Mouse (Mus musculus) retina, postnatal 7 days (tissue): ENCODE measurements at regions not wholly inside any gene's neighbourhood (a gene's known extent, or its start where the extent isn't known, plus 50 kb on each side); places are given as distances from the start of the nearest gene placed in this dataset.

ENCODE experiments used
- DNase-seq: peaks from one replicate; pipeline ENCODE4 v3.0.0-alpha.2; 2012; ENCODE audit warnings: low read depth, low spot score

DNA sequence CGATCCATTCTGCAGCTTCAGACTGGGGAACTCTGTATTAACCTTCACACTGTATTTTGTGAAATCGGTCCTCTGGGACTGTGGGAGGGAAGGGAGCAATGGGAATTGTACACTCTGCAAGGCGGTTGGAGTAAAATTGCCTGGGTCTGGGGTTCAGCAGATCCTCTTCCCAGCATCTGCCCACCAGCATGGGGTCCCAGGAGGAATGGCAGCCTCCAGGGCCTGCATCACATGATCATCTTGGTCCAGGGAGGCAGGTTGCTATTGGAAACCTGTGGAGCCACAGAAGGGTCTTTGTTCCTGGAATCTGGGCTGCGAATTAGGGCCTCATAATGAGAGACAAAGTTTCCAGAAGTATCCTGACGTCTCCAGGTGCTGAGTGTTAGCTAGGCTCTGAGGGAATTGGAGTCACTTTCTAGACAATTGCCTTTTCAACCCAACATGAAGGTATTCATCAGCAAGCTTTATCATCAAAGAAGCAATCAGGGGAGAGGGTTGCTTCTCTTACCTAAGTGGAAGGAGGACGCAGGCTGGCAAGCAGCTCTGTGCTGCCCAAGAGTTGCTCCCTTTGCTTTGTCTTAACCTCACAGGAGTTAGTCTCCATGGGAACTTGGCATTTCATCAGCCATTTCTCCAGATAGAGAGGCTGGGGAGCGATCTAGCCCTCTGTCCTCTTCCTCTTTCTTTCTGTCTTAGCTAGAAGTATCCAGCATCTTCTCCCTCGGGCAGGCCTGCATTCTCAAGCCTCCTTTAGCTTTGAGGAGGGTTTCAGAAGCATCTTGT lies 449.7 kb upstream of the Cdh4 start:
- DNase-seq: no peak

DNA sequence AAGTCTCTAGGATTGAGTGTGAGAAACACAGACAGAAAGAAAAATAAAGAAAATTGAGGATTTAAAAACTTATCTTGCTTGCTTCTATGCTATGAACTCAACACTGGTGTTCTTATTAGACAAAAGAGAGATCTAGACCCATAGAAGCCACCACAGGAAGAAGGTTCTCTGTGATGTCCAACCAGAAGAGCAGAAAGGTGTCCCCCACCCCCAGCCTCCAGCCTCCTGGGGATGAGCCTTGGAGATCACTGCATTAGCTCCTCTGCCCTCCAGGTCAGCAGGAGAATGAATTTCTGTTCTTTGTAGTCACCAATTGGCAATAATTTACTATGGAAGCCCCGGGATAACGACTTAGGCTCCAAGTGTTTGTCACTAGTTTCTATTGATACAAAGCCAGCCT lies 444.3 kb upstream of the Cdh4 start:
- DNase-seq: no peak

DNA sequence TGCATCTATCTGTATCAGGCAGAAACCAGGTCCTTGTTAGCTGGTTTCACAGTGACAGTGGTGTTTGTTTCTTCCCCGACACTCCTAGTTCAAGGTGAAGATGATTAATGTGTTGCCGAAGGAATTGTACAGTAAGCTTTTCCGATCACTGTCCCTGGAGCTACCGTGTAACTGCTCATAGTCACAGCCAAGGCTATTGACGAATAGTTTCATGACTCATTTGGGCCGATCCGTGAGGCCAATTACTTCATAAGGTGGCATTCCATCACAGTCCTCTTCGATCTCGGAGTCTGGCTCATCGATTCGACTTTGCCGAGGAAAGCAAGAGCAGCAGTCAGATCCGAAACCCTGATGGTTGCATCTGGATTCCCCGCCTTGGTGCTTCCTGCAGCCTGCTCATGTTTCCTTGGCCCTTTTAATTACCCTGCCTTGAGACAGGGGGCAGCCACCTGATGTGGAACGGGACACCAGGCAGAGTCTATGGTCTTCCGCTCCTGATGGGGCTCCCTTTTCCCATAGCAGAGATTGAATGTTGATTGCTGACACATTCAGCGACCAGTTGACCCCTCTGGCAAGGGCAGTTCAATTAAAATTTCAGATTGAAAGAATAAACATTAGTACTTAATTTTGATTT lies 441.7 kb upstream of the Cdh4 start:
- no peak for DNase-seq

DNA sequence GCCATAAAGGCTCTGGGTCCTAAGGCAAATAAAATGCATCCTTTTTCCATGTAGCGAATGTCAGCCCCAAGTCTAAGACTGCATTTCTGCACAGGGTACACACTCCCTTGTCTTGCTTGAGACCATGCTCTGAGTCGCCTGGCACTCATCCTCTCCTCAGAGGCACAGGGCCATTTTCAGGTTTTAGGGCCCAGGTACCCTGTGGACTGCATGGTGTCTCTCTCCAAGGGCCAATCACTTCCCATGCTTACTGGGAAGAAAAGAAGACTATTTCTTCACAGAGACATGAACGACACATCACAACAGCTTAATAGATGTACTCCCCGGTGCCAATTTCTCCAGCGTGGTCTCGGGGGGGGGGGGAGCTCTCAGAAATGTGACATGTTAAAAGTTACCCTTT lies 434.5 kb upstream of the Cdh4 start:
- no peak for DNase-seq

DNA sequence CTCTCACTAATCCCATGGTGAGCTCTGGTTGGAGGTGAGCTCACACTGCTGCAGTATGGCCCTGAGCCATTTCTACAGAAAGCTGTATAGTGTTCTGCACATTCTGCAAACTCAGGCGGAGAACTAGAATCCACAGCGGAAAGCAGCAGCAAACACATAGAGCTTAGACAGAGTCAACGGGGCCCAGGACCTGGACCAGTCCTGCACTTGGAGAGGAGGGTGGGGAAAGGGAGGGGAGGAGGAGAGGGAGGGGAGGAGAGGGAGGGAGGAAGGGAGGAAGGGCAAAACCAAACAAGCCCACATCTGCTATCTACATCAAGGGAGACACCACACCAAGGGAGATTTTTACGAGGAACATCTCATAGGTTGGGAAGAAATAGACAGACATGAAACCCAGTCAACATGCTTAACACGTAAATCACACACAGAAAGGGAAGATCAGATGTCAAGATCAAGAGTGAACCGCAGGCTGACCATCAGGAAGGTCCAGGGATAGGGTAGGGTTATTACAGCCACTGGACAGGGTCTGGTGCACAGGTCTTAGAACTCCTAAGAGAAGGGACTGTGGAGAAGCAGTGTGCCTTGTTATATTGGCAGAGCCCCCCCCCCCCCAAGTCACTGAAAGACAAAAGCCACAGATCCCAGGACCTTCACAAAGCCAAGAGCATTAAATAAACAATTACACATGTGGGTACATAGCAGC lies 428.2 kb upstream of the Cdh4 start:
- no peak for DNase-seq

DNA sequence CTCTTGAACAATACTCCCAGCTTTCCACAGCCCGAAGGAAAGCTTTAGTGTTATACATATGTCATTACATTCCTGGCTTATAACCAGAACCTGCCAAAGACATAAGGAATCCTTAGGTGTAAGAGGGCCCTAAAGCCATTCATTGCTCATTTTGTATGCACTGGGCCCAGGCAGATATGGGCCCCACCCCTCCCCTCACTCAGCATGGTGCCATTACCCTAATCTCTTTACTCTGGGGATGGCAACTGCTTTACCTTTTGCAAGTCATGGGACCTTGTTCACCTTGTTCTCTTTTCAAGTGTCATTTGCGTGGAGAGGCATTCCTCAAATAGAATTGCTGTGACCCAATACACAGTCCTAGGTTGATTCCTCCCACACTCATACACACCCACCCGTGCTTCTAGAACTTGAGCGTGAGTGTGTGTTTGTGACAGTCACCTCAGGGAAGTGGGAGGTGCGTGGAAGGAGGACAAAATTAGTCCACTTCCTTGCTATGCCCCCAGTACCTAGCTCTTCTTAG lies 419.5 kb upstream of the Cdh4 start:
- no peak for DNase-seq

DNA sequence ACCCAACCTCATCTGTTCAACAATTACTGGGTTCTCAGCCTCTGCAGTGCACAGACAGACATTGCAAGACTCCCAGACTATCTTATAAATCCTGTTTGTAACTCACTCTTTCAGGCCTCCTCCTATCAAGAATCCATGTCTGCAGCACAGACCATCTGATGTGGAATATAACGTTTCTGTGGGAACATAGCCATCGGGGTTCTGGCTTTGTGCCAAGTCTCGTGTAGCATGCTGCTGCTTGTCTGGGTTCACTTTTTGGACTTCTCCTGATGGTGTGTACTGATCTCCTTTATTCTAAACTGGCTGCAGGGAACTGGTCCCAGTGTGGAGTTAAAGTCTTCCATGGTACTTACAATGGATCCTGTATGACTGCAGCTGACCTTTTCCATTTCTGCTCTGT lies 418.0 kb upstream of the Cdh4 start:
- no peak for DNase-seq

DNA sequence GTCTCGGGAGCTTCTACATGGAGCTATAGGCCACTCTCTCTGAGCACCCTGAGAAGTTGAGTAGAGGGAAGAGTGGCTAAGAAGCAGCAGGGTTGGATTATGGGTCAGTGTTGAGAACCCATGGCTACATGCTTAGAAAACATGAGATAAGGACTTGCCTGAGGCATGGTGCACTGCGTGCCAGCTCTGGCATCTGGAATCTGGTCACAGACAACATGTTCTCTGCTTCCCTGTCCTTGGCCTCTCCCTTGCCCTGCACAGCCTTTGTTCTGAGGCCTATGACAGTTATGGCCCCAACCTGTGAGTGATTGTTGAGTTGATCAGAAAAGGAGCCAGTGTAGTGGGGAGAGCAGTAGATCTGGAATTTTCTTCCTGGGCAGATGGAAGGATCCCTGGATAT lies 409.1 kb upstream of the Cdh4 start:
- no peak for DNase-seq

DNA sequence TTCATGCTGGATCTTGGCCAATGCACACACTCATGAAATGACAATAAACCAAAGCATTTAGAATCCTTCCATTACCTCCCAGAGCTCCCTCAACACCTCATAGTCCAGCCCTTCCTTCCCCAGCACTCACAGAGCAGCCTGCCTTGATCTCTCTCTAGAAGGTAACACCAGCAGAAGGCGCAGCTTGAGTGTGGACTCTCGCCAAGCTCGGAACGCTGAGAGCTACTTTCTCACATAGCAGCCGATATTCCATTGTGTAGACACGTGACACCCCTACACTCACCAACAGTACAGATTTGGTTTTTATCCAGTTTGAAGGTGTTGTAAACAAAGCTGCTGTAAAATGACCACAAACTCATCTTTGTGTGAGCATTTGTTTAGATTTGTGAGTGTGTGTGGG lies 406.8 kb upstream of the Cdh4 start:
- DNase-seq: no peak

DNA sequence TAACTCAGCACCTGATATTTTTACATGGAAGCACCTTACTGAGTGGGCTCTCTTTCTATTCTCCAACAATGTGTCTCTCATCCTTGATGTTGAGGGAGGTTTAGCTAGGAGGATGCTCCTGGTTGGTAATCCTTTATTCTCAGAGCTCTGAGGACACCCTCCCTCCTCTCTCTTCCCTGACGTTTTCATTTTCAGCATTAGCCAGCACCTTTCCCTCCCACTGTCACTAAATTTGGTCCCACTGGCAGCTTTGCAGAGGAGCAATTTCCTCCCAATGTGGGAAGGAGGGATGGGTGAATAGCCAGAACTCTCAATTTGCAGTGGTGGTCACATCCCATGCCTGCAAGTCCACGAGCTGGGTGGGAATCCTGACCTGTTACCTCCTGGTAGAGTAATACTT lies 402.5 kb upstream of the Cdh4 start:
- no peak for DNase-seq

DNA sequence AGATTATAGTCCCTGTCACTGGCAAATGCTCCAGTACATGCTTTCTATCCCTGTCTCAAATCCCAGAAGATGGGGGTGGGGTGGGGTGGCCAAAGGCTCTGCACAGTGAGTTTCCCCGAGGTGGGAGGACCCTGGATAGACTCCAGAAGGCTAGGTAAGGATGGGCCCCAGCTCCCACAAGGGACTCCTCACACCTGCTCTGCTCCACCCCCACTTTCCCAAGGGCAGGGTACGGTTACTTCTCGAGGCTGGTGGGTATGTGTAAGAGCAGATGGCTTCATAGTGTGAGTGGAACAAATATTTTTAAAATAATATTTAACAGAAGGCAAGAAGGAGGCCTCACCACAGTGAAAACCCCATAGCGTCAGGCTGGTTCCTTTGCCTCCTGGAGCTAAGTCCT lies 398.6 kb upstream of the Cdh4 start:
- DNase-seq: no peak

DNA sequence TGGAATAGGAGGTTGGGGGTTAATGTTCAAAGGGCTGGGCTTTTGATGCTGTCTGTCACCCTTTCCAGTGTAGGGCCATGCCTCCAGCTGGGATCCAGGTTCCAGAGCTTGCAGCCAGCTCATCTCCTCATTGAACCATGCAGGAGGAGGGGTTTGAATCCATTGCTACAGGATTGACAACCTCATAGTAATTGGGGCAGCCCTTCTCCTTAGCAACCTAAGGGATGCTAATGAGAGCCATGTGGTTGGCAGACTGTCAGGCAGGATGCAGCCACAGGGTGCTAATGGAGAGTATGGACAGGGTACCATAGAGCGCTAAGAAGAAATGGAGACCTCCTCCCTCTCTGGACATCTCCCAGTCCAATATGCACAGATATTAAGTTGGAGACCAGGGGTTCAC lies 396.9 kb upstream of the Cdh4 start:
- no peak for DNase-seq

DNA sequence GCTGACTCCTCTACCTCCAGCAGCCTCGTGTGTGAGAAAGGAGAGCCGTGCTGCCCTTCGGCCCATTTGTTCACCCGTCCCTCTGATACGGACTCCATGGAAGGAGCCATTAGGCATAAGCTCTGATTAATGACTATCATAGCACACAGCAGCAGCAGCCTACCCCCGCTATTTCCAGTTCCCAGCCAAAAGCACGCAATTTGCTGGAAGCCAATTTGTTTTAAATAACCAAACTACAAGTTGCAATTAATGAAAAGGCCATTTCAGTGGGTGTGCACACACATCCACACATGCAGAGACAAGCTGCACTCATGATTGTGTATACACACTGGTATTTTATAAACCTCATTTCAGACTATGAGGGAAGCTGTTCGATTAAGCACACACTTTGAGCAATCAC lies 387.8 kb upstream of the Cdh4 start:
- DNase-seq: no peak

DNA sequence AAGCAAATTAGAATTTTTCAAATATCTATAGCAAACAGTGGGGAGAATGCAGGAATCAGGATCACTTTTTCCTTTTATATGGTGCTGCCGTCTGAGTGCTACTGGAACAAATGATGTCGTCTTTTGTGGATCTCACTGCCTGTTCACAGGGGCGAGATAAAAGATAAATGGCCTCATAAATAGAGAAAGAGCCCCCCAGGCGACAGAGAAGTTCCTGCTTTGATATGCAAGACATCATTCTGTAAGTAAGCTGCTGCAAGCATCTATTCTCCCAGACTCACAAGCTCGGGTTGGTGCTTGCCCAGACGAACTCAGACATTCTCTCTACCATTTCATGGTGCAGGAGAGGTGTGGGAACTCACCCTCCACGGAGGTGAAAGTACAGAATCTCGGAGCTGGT lies 377.6 kb upstream of the Cdh4 start:
- DNase-seq: no peak

DNA sequence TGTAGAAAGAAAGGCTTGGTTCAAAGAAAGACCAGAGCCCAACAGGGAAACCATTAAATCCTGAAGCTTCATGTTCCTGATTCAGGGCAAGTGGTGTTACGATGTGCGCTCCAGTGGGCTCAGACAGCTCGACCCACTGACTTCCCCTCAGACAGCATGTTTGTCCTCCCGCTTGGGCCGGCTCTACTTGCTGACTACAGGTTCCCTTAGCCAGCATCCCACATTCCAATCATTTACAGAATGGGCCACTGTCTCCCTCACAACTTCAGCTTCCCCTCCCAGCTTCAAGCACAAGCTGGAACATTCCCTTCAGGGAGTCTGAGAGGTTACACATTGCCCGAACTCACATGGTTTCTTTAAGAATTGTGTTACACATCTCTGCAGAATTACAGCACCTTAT lies 372.7 kb upstream of the Cdh4 start:
- DNase-seq: no peak

DNA sequence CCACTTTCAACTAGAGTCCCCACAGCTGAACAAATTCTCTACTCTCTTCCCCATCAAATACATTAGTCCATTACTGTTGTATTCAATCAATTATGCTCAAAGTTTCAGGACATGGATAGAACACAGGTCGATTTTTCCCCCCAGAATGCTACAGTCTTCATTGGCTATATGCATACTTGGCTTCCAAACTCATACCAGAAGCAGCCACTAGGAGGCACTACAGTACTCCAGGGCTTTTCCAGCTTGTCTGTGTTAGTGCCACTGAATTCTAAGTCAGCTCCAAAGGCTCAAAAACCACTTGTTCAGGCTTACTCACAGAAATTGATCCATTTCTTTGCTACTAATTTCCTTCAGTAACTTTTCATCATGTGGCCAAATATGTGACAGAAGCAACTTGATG lies 371.9 kb upstream of the Cdh4 start:
- DNase-seq: peak; percentile 42

DNA sequence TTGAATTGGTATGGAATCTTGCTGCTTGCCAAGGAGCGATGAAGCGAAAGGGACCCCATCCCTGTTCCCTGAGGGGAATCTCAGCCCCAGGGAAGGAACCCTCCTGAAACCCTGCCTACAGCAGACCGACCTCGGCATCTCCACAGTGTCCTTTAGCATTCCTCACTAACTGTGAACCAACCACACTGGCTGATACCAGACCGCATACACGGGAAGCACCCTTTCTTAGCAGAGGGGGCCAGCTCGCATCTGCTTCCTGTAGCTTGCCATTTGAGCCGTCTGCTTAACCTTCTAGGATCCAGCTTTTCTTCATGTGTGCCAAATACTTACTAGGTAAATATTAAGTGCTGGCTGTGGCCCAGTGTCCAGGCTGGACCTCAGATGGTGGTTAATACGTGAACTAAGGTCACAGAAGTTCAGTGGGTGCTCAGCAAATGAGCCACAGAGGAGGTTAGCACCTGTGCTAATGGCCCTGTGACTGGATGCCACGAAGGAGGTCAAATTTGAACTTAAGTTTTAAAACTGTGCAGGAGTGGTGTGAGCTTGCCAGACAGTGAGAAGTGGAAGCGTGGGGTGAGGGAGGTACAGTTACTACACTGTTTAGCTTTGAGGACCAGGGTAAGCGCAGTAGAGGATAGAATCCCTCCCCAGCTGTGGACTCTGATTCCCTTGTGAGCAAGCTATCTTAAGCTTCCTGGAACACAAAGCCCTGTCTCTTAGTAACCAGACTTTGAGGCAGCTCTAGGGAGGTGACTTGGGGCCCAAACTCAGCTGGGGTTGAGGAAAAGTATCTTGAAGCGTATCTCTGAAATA lies 361.6 kb upstream of the Cdh4 start:
- no peak for DNase-seq

DNA sequence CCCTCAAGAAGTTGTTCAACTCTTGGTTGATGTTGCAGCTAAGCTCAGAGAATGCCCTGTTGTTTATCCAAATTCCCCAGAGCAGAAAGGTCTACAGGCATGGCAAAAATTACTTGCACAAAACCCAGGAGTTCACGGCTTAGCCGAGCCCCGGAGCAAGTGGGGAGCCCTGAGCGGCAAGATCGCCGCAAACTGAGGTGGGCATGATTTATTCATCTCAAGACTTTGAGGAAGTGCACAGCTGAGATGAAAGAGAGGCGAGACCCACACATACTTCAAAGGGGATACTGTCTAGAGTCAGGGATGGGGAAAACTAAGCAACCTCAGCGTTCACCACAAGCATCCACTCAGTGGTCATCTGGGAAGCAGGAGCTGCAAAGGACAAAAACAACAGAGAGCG lies 355.3 kb upstream of the Cdh4 start:
- DNase-seq: no peak

DNA sequence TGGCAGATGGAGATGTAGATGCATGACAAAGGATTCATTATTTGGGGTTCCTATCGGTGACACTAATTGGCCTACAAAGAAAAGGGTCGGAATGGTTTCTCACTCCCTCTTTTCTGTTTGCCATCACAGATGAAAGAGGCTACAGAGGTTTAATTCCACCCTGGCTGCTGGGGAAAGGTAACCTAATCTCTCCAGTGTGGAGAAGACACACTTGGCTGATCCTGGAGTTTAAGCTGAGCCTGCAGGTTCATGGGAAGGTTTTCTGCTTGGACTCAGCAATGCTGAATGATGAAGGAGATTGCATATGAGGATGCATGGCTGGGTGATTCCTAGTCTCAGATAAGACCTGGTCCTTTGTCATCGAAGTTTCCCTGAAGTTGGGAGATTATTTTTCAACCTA lies 350.8 kb upstream of the Cdh4 start:
- DNase-seq: no peak

DNA sequence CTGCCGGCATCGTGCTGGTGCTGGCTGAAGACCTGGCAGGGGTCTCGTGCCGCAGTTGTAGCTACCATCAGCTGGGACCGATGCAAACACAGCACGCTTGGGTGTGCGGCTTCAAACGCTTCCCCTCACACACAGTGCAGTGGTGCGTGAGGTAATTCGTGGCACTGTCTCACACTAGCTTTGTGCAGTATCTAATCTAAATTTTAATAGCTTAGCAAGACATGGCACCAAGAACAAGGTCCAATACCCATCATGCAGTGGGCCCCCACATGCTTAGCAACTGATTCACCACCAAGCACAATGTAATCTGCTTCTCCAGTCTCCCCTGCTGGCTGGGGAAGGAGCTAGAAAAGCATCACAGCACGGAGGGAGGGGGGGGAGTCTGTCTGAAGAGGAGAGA lies 348.2 kb upstream of the Cdh4 start:
- no peak for DNase-seq

DNA sequence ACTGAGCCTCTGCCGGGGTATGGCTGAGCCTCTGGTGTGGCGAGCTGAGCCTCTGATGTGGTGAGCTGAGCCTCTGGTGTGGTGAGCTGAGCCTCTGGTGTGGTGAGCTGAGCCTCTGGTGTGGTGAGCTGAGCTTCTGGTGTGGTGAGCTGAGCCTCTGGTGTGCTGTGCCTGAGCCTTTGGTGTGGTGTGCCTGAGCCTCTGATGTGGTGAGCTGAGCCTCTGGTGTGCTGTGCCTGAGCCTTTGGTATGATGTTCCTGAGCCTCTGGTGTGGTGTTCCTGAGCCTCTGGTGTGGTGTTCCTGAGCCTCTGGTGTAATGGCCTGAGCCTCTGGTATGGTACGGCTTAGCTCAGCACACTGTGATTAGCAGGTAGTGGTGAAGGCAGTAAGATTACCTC lies 346.2 kb upstream of the Cdh4 start:
- DNase-seq: no peak

DNA sequence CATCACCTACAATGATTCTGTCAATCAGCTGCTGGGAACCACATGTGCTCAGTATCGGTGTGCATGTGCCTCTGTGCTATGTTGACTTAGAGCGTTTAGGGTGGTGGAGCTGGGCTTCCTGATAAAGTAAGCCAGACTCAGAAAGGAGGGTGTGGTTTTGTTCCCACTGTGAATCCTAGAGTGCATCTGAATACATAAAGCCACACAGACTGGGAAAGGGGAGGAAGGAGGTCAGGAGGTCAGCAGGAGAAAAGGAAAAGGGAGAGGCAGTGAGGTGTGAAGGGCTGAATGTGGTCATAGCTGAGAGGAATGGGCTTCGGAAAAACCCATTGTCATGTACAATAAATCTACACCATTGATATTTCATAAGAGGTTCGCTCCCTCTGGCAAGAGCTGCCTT lies 345.4 kb upstream of the Cdh4 start:
- no peak for DNase-seq
